Mouse (Mus musculus) cerebellum, adult 2 months (tissue): ENCODE measurements around the gene Tdrd1. TPM values are rescaled to one million over a fixed set of nuclear protein-coding genes. Genes with fewer than 3 reads are reported as not detected.
A peak's percentile ranks its signal among the peaks of the same experiment; 100 is the strongest.

Experiments used
- DNase-seq, 2 experiments: peaks; one replicate each; pipeline ENCODE4 v3.0.0; 2021
- H3K27ac ChIP-seq: fragments of 200-500 bp; 2 replicates; pipeline ENCODE4 v1.5.1; 2012; ENCODE audit warnings: low read length, control low read depth, inconsistent platforms; ENCODE audit not compliant: insufficient read depth
- H3K27me3 ChIP-seq: fragments of 200-500 bp; 2 replicates; pipeline ENCODE4 v1.6.1; 2012; ENCODE audit warnings: inconsistent platforms, mild to moderate bottlenecking, low read length, moderate library complexity; ENCODE audit not compliant: control insufficient read depth, insufficient read depth
- H3K4me1 ChIP-seq: fragments of 200-500 bp; 2 replicates; pipeline ENCODE4 v1.6.1; 2011; ENCODE audit warnings: low read length; ENCODE audit not compliant: control insufficient read depth, insufficient read depth
- H3K4me3 ChIP-seq: fragments of 200-500 bp; replicated peaks from 2 replicates; pipeline ENCODE3; 2011; ENCODE audit warnings: mild to moderate bottlenecking, low read depth, low read length, control low read depth; ENCODE audit not compliant: insufficient read depth
- CTCF ChIP-seq: fragments of 200-500 bp; IDR thresholded peaks from 2 replicates; pipeline ENCODE4 v1.5.1; 2011; ENCODE audit warnings: low read depth, mild to moderate bottlenecking, control low read depth, low read length, moderate library complexity, borderline replicate concordance; ENCODE audit not compliant: insufficient read depth
- POLR2A ChIP-seq: fragments of 200-500 bp; IDR thresholded peaks from 2 replicates; pipeline ENCODE4 v1.6.1; 2011; ENCODE audit warnings: low read length, control low read depth, borderline replicate concordance; ENCODE audit not compliant: insufficient read depth
- whole genome bisulfite sequencing: fragments of 180-500 bp; shearing (Covaris S2); methylation state at CpG from one replicate; pipeline ENCODE4 v1.1.7; 2018; 5-methylcytosine and 5-hydroxymethylcytosine counted together
- polyA plus RNA-seq: library from polyadenylated mRNA; depleted of rRNA; stranded (reverse); fragments of >200 nt; gene quantifications from 2 replicates; pipeline ENCODE4 v1.2.3, GENCODE M21; 2012; rRNA removed

Tdrd1 gene
- polyA plus RNA-seq, 1 experiment: 0.20 TPM

DNA sequence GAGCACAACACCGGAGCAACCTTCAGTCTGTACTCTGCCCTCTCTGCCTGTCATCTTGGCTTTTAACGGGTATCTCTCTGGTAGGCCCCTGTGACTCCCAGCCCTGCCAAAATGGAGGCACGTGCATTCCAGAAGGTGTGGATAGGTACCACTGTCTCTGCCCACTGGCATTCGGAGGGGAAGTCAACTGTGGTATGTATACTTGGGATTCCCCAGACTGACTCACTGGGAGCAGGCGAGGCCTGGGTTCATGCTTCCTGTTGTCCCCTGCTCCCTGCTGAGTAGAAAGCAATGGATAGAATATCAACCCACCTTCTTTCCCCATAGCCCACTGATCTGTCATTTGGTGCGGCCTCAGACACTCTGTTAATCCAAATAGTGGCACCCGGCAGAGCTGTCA is 79.4 kb downstream of the Tdrd1 start:
- 66% methylated on average over 7 of the region's 7 CpGs for WGBS
- no peak overlapping the region for H3K4me3 ChIP-seq
- TF ChIP-seq CTCF (no peak), POLR2A (no peak)
- H3K27me3 ChIP-seq: no peaks in the 10 kb centered on the region
- H3K27ac ChIP-seq: no peak overlapping the region
- H3K4me1 ChIP-seq: peaks cover 12% of the 10 kb centered on the region
- DNase-seq: no peak

DNA sequence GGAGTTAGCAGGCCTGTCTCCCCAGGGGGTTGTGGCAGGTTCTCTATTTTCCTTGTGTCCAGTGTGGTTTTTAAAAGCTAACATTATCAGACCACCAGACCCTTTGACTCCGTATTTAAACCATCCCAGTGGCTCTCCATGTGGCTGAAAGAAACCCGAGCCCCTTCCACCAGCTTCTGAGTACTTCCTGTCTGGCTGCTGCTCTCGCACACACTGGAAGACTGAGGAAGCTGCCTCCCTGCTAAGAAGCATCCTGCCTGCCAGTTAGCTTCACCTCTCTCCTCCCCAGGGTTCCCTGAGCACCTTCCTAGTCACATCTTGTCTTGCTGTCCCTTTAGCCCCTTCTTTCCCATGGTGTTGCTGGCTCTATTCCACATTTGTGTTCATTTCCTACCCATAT is 81.8 kb downstream of the Tdrd1 start:
- Histone ChIP-seq H3K27ac (no peak overlapping the region), H3K27me3 (no peaks in the 10 kb centered on the region), H3K4me3 (no peak overlapping the region), H3K4me1 (peaks cover 12% of the 10 kb centered on the region)
- TF ChIP-seq CTCF (no peak), POLR2A (no peak)
- no peak for DNase-seq
- WGBS: 53% methylated on average over 3 of the region's 3 CpGs

DNA sequence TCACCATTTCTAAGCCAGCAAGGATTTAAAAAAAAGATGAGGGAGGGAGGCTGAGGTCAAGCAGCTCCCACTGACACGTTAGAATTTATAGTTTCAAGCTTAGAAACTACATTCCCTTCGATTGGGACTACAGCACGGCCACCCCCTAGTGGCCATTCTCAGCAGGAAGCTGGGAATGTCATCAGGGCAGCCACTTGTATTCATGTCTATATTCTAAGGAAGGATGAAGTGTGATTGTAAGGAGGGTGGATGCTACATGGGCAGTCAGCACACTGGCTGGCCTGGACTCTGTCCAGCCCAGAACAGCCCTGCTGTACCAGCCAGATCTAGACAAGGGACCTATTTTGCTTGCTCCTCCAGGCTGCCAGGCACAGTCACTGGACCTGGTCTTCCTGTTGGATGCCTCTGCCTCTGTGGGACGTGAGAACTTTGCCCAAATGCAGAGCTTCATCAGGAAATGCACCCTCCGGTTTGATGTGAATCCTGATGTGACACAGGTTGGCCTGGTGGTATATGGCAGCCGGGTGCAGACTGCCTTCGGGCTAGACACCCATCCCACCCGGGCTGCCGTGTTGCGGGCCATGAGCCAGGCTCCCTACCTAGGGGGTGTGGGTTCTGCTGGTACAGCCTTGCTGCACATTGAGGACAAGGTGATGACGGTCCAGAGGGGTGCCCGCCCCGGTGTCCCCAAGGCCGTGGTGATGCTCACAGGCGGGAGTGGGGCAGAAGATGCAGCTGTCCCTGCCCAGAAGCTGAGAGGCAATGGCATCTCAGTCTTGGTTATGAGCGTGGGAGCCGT is 82.7 kb downstream of the Tdrd1 start:
- DNase-seq: peak in 1 of 2 experiments; percentile 28
- no peak overlapping the region for H3K27ac ChIP-seq
- WGBS: 57% methylated on average over 17 of the region's 17 CpGs
- peaks cover 12% of the 10 kb centered on the region for H3K4me1 ChIP-seq
- H3K4me3 ChIP-seq: no peak overlapping the region
- TF ChIP-seq POLR2A (no peak), CTCF (peak; percentile 68)
- no peaks in the 10 kb centered on the region for H3K27me3 ChIP-seq

DNA sequence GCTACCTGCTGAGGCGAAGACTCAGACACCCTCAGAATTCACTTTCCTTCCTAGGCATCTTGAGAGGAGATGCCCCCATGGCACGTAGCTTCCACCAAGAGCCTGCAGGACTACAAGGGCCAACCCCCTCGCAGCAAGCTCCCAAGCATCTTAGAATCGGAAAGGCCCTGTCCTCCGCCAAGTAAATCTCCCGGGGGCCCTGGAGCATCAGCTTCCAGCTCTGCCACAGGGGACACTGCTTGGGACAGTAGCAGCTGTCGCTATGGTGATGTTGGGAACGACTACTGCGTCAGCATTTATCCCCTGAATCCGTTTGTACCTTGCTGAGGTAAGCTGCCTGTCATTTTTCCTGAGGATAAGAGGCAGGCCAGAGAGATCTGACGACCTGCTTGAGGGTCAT is 84.6 kb downstream of the Tdrd1 start:
- H3K4me3 ChIP-seq: no peak overlapping the region
- DNase-seq: no peak
- H3K27me3 ChIP-seq: no peaks in the 10 kb centered on the region
- no peak overlapping the region for H3K27ac ChIP-seq
- H3K4me1 ChIP-seq: peaks cover 12% of the 10 kb centered on the region
- WGBS: 49% methylated on average over 11 of the region's 11 CpGs
- TF ChIP-seq POLR2A (no peak), CTCF (no peak)

DNA sequence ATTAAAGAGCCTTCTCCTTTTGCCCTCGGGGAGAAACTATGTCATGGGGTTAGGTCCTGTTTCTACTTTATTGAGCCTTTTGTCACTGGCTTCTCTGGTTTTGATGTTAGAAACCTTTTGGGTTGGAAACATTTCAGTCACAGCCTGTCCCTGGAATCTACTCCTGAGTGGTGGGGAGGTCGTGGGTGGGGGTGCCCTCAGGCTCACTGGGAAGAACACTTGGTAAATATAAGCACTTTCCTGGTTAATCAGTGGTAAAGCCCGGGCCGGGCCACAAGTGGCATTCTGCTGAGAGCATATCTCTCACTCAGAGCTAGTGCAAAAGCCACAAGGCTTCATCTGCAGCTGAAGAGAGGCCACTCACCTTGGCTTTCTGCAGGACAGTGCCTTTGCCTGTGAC is 87.8 kb downstream of the Tdrd1 start:
- WGBS: 93% methylated on average over 4 of the region's 4 CpGs
- H3K27ac ChIP-seq: no peak overlapping the region
- TF ChIP-seq POLR2A (no peak), CTCF (no peak)

DNA sequence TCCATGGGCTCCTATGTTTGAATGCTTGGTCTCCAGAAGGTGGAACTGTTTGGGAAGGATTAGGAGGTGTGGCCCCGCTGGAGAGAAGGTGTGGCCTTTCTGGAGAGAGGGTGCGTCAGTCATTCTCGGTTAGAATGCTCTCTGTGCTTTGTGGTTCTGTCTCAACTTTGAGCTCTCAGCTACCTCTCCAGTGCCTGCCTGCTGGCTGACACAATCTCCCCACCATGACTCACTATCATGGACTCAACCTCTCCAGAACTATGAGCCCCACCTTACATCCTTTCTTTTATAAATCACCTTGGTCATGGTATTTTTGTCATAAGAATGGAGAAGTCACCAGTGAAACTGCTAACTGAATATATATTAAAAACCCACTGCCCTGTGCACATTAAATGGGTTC is 88.6 kb downstream of the Tdrd1 start:
- no peak for TF ChIP-seq CTCF
- no peak for TF ChIP-seq POLR2A
- 95% methylated on average over 3 of the region's 3 CpGs for WGBS

More for the DNA sequence above, 87.8 kb downstream of the Tdrd1 start:
- Histone ChIP-seq H3K4me3 (no peak overlapping the region), H3K4me1 (peaks cover 5% of the 10 kb centered on the region), H3K27me3 (no peaks in the 10 kb centered on the region)
- no peak for DNase-seq

DNA sequence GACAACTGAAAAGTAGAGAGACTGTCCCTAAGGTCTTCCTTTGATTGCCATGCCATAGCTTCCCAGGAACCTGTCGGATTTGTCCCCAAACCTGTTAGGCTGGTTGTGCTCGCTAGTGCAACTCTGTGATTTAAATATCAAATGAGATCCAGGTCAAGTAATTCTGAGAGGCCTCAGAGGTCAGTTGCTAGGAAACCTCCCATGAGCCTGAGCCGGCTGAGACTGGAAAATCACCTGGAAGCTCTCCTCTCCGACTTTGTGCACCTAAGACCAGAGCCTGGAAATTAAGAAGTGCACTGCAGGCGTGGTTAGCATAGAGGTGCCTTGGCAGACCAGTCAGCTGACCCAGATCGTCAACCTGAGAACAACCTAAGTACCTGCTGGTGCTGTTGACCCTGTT is 89.1 kb downstream of the Tdrd1 start:
- TF ChIP-seq POLR2A (no peak), CTCF (no peak)
- no peaks in the 10 kb centered on the region for H3K4me1 ChIP-seq
- no peak for DNase-seq
- H3K27ac ChIP-seq: no peak overlapping the region
- 57% methylated on average over 6 of the region's 6 CpGs for WGBS
- no peak overlapping the region for H3K4me3 ChIP-seq
- H3K27me3 ChIP-seq: no peaks in the 10 kb centered on the region

More for the DNA sequence above, 88.6 kb downstream of the Tdrd1 start:
- Histone ChIP-seq H3K4me3 (no peak overlapping the region), H3K27ac (no peak overlapping the region), H3K27me3 (no peaks in the 10 kb centered on the region), H3K4me1 (no peaks in the 10 kb centered on the region)
- no peak for DNase-seq

Other genes with a start within 250 kb of the Tdrd1 start
- gene Adrb1, start 104.0 kb upstream of the Tdrd1 start, polyA plus RNA-seq: 4.0 and 4.1 TPM in 2 replicates
- gene Ccdc186, start 4.0 kb upstream of the Tdrd1 start, polyA plus RNA-seq: 24.3 and 24.4 TPM in 2 replicates
- gene Vwa2, start 48.0 kb downstream of the Tdrd1 start, polyA plus RNA-seq: 0.05 TPM in 1 of 2 replicates, not detected in the other
- 43.3 and 50.1 TPM in 2 replicates for gene Afap1l2, start 182.0 kb downstream of the Tdrd1 start, polyA plus RNA-seq